Mouse (Mus musculus) left cerebral cortex, postnatal 4 days (tissue): Measurements from ENCODE around the gene Agrn. TPM values are rescaled to one million over a fixed set of nuclear protein-coding genes. Genes with fewer than 3 reads are reported as not detected.
"Not testable (repeated sequence)": the region's sequence is repeated elsewhere in the genome, so short reads cannot be mapped to it uniquely, and the experiment has no call there.

Source experiments
- DNase-seq: peaks from one replicate; pipeline ENCODE4 v3.0.0-alpha.2; 2022
- intact Hi-C: fragments of 180-260 bp; cut with DNase I; formaldehyde crosslinking; loops from one replicate; pipeline ENCODE4 v1.15.1; 2025
- microRNA-seq: library from miRNA; unstranded; fragments of <30 nt; microRNA quantifications from one replicate; pipeline ENCODE4 v1.2.0, GENCODE M21; 2022
- total RNA-seq, 2 experiments: library from RNA; stranded (reverse); gene quantifications; 2 replicates each; pipeline ENCODE4 v1.2.3; 2021

Gene Agrn
- total RNA-seq, 2 experiments from 2014 or later: 330 to 331 TPM

- intact Hi-C loops: no loop called here
- DNase-seq: no peak
Observed at GRCm38 (mm10) chr4:156168611-156169010, 28.7 kb downstream of the Agrn start.

- intact Hi-C loops: no loop called here
- no peak for DNase-seq
Observed at GRCm38 (mm10) chr4:156166477-156166876, 30.8 kb downstream of the Agrn start.

GRCm38 (mm10) chr4:156154771-156155170 lies 42.5 kb downstream of the Agrn start:
- DNase-seq: no peak
- intact Hi-C loops: no loop called here

GRCm38 (mm10) chr4:156150887-156151286 lies 46.4 kb downstream of the Agrn start:
- DNase-seq, intact Hi-C loops: not testable (repeated sequence)

GRCm38 (mm10) chr4:156136285-156137100 lies 60.8 kb downstream of the Agrn start:
- intact Hi-C loops: no loop called here
- DNase-seq: no peak

- no peak for DNase-seq
- intact Hi-C loops: no loop called here
Observed at GRCm38 (mm10) chr4:156135801-156136200, 61.5 kb downstream of the Agrn start.

GRCm38 (mm10) chr4:156135112-156135511 lies 62.2 kb downstream of the Agrn start:
- intact Hi-C loops: no loop called here

GRCm38 (mm10) chr4:156133943-156134605 lies 63.2 kb downstream of the Agrn start:
- DNase-seq: no peak

More at GRCm38 (mm10) chr4:156135112-156135511, 62.2 kb downstream of the Agrn start:
- no peak for DNase-seq

GRCm38 (mm10) chr4:156133334-156133733 lies 64.0 kb downstream of the Agrn start:
- intact Hi-C loops: no loop called here
- DNase-seq: no peak

More at GRCm38 (mm10) chr4:156133943-156134605, 63.2 kb downstream of the Agrn start:
- intact Hi-C loops: no loop called here

- intact Hi-C loops: no loop called here
- DNase-seq: no peak
Observed at GRCm38 (mm10) chr4:156130940-156131339, 66.3 kb downstream of the Agrn start.

- intact Hi-C loops: no loop called here
- no peak for DNase-seq
Observed at GRCm38 (mm10) chr4:156130436-156130835, 66.9 kb downstream of the Agrn start, which contains the start of gene Rnf223. TSS of gene Rnf223 (plus strand) at chr4:156130513.

GRCm38 (mm10) chr4:156128746-156129145 lies 68.5 kb downstream of the Agrn start:
- no peak for DNase-seq
- intact Hi-C loops: loop anchor here (10.0 kb wide), 1 partner anchor 46 kb away; no protein-coding TSS in a partner anchor

- intact Hi-C loops: loop anchor here (10.0 kb wide), 1 partner anchor 48 kb away; no protein-coding TSS in a partner anchor
- DNase-seq: no peak
Observed at GRCm38 (mm10) chr4:156126841-156127240, 70.4 kb downstream of the Agrn start.

- intact Hi-C loops: loop anchor here (10.0 kb wide), 1 partner anchor 49 kb away; no protein-coding TSS in a partner anchor
- no peak for DNase-seq
Observed at GRCm38 (mm10) chr4:156125393-156125792, 71.9 kb downstream of the Agrn start.

- intact Hi-C loops: loop anchor here (10.0 kb wide), 1 partner anchor 51 kb away; no protein-coding TSS in a partner anchor
Observed at GRCm38 (mm10) chr4:156124077-156124476, 73.2 kb downstream of the Agrn start.

More at GRCm38 (mm10) chr4:156124077-156124476, 73.2 kb downstream of the Agrn start:
- DNase-seq: no peak

Small RNAs within 50 kb of the gene (microRNA-seq; reads per million reads assigned to microRNA genes)
- gene Mir7658: 3.9 reads per million, percentile 8 among the genes with 10 or more reads in this experiment

Other genes starting within 250 kb of the Agrn start
- gene C1qtnf12, start 235.2 kb downstream of the Agrn start, total RNA-seq: 10 to 100 TPM; 12.0 to 14.8 TPM
- gene B3galt6, start 204.8 kb downstream of the Agrn start, total RNA-seq: 10 to 100 TPM; 12.9 to 13.7 TPM
- gene Sdf4, start 204.6 kb downstream of the Agrn start, total RNA-seq: 100 to 1,000 TPM; 111 to 112 TPM
- gene Tnfrsf4, start 183.6 kb downstream of the Agrn start, total RNA-seq: 1 to 10 TPM; 1.3 to 1.5 TPM
- gene Tnfrsf18, start 171.3 kb downstream of the Agrn start, total RNA-seq: not detected
- gene Ttll10, start 138.1 kb downstream of the Agrn start, total RNA-seq: not detected
- 10 to 100 TPM; 34.6 to 37.5 TPM for gene 9430015G10Rik, start 87.5 kb downstream of the Agrn start, total RNA-seq
- under 1 TPM; 0.42 to 0.72 TPM for gene Rnf223, start 67.0 kb downstream of the Agrn start, total RNA-seq
- not detected for gene Isg15, start 3.3 kb upstream of the Agrn start, total RNA-seq
- 1 to 10 TPM; 5.2 to 6.4 TPM for gene AW011738, start 5.8 kb upstream of the Agrn start, total RNA-seq
- under 1 TPM; 0.36 to 0.46 TPM for gene Perm1, start 18.4 kb upstream of the Agrn start, total RNA-seq
- 10 to 100 TPM; 46.0 to 46.9 TPM for gene Plekhn1, start 37.4 kb upstream of the Agrn start, total RNA-seq
- 10 to 100 TPM; 77.3 to 78.3 TPM for gene Noc2l, start 38.5 kb upstream of the Agrn start, total RNA-seq
- gene Samd11, start 58.2 kb upstream of the Agrn start, total RNA-seq: 1 to 10 TPM; 4.7 to 5.3 TPM
- not detected for gene Vmn2r-ps159, start 133.6 kb upstream of the Agrn start, total RNA-seq